Mouse (Mus musculus): ENCODE results near the gene Arid1b.

Arid1b gene

DNA sequence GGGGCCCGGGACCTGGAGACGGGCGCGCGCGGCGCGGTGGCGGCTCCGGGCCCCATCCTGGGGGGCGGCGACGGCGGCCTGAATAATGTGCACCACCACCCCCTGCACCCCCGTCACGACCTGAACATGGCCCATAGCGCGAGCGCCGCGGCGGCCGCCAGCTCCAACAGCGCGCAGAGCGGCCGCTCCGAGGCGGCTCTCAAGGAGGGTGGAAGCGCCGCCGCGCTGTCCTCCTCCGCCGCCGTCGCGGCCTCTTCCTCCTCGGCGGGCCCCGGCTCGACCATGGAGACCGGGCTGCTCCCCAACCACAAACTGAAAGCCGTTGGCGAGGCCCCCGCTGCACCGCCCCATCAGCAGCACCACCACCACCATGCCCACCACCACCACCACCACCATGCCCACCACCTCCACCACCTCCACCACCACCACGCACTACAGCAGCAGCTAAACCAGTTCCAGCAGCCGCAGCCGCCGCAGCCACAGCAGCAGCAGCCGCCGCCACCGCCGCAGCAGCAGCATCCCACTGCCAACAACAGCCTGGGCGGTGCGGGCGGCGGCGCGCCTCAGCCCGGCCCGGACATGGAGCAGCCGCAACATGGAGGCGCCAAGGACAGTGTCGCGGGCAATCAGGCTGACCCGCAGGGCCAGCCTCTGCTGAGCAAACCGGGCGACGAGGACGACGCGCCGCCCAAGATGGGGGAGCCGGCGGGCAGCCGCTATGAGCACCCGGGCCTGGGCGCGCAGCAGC, 855 bp downstream of the Arid1b start:
- in situ Hi-C loops (cut with MseI, MboI) = loop anchor here in 1 of 2 experiments (10.0 kb wide), 1 partner anchor 90 kb away; no protein-coding TSS in a partner anchor

- in situ Hi-C loops (cut with MseI, MboI) = loop anchor here in 1 of 2 experiments (10.0 kb wide), 1 partner anchor 91 kb away; no protein-coding TSS in a partner anchor
Measured at GRCm38 (mm10) chr17:4995561-4996051, 1.5 kb downstream of the Arid1b start.

- in situ Hi-C loops (cut with MseI, MboI) = loop anchor here in 1 of 2 experiments (10.0 kb wide), 1 partner anchor 91 kb away; no protein-coding TSS in a partner anchor
Measured at GRCm38 (mm10) chr17:4996121-4996813, 2.1 kb downstream of the Arid1b start.

GRCm38 (mm10) chr17:4996814-4997549, 2.9 kb downstream of the Arid1b start:
- in situ Hi-C loops (cut with MseI, MboI) = loop anchor here in 1 of 2 experiments (10.0 kb wide), 1 partner anchor 92 kb away; no protein-coding TSS in a partner anchor

GRCm38 (mm10) chr17:4997968-4998367, 3.8 kb downstream of the Arid1b start:
- in situ Hi-C loops (cut with MseI, MboI) = loop anchor here in 1 of 2 experiments (10.0 kb wide), 1 partner anchor 93 kb away; no protein-coding TSS in a partner anchor

DNA sequence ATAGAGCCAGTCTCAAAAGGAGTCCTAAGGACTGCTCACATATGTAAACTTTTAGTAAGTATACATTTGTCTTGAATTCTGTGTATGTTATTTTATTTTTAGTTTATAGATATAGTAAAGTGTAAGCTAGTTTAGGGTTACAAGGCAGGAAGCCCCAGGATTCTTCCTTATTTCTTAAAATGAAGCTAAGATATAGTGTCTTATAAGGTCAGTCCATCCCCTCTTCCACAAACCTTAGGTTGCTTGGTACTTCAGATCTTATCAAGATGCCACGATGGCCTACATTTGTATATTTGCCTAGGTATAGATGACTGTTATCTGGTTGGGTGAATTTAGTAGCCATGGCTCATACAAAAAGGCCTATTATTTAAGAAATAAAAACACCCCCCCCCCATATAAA, 5.1 kb downstream of the Arid1b start:
- in situ Hi-C loops (cut with MseI, MboI) = loop anchor here in 1 of 2 experiments (10.0 kb wide), 1 partner anchor 94 kb away; no protein-coding TSS in a partner anchor

DNA sequence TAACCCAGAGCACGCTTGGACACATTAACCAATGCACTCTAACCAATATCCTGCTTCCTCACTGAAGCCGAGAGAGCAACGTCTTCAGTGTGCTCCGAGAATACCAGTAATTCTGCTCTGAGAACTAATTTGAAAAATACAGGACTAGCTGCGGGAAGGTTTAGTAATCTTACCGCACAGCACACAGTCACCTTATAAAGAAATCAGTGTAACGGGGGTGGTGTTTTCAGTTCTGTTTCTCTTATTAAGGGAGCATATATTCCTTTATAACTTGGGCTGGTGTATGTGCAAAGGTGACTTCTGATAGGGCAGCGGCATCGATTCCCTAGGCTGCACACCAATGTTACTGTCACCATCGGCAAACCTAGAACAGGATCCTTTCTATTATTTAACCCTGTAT, 5.9 kb downstream of the Arid1b start:
- in situ Hi-C loops (cut with MseI, MboI) = no loop called here

DNA sequence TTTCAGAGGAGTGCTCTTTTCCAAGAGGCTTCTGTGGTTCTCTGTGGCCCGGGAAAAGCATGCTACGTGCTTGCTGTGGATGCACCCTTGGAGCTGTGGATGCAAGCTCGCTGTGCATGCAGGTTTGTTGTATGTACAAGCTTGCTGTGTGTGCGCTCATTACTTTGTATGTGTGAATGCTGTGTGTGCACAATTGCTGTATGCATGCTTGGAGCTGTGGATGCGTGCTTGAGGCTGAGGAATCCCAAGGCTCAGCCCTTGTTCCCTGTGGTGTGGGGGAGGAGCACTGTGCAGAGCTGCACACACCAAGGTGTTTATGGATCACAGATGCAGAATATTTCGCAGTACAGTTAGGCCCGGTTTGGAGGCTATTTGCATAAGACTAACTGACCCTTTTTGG, 6.7 kb downstream of the Arid1b start:
- in situ Hi-C loops (cut with MseI, MboI) = no loop called here

GRCm38 (mm10) chr17:5001531-5002131, 7.5 kb downstream of the Arid1b start:
- in situ Hi-C loops (cut with MseI, MboI) = no loop called here

DNA sequence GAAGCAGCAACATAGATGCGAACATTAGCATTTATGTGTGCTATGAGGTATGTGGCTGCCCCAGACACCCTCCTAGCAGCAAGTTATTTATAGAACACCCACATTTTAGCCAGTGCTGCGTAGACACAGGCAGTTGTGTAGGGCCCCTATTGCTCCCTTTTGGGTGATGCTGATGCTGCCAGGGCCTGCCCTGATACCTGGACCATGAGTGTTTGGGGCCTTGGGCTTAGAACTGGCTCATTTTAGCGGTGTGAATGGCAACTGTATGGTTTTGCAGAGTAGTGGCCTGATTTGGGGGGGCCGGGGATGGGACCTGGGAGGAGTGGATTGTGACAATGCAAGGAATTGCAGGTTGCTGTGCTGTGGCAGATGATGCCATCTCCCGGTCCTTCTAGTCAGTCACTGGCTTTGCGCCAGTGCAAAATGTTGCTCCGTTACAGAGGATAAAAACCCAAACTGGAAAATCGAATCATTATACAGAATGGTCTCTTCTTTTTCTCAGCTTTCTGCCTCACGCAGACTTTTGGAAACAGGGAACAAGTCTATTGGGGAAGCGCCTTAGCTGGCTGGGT, 8.9 kb downstream of the Arid1b start:
- in situ Hi-C loops (cut with MseI, MboI) = no loop called here

DNA sequence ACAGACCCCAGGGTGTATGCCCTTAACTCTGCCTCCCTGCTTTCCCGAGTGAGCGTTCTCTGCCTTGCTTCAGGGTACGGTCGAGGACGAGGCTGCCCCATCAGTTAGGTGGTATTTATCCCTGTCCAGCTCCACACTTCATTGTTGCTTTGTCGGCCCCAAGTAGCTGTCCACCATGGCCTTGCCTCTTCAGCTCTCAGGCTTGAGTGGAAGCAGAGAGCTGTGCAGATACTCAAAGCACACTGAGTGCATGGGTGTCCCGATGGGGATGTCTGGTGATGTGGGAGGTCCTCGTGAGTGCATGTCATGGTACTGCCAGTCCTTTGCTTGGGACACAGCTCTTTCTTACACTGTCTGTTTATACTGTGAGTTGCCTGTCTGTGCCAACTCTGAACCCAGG, 10.1 kb downstream of the Arid1b start:
- in situ Hi-C loops (cut with MseI, MboI) = no loop called here

- in situ Hi-C loops (cut with MseI, MboI) = no loop called here
Measured at GRCm38 (mm10) chr17:5004706-5005105, 10.6 kb downstream of the Arid1b start.

DNA sequence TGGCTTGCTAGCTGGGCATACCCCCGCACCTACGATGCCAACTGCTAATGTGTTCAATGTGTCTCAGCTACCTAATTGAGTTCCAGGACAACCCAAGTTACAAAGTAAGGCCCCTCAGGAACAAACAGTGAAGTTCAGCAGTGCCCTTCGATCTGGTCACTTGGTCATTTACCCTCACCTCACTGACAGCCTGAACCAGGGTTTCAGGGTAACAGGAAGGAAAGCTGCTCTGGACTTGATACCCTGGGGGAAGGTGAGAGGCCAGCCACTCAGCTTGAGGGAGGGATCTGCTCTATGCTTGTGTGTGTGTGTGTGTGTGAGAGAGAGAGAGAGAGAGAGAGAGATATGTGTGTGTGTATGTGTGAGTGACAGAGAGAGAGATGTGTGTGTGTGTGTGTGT, 11.2 kb downstream of the Arid1b start:
- in situ Hi-C loops (cut with MseI, MboI) = no loop called here

GRCm38 (mm10) chr17:5007156-5007658, 13.1 kb downstream of the Arid1b start:
- in situ Hi-C loops (cut with MseI, MboI) = no loop called here

DNA sequence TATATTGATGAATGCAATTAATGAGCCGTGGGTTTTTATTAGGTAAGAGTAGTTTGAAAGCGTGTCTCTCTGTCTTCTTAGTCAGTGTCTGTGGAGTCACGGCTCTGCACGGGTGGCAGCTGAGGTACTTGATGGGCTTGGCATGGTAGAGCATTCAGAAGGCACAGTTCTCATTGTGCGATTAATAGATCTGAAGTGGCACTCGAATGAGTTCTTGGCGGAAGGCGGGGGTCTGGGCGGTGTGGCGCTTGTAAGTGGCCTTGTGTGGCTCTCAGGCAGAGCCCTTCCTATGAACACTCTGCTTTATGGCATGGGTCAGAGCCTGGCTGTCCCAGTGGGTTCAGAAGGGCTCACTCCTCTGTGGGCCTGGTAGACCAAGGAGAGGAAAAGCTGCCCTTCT, 14.1 kb downstream of the Arid1b start:
- in situ Hi-C loops (cut with MseI, MboI) = no loop called here

DNA sequence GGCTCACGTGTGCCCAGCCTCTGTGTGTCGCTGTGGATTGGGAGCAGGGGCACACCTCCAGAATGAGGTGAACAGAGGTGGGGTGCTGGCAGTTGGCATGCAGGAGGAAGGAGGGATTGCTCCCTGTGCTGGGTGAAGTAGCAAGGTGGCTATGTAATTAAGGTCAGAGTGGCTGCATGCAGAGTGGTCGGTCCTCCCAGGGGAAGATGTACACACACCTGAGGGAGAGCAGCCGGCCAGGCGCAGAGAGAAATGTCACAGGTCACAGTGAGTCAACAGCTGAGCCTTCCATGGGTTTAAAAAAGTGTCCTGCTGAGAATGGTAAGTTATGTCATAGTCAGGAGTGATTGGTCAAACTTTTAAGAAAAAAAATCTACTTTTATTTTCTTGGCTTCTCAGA, 14.6 kb downstream of the Arid1b start:
- in situ Hi-C loops (cut with MseI, MboI) = no loop called here

DNA sequence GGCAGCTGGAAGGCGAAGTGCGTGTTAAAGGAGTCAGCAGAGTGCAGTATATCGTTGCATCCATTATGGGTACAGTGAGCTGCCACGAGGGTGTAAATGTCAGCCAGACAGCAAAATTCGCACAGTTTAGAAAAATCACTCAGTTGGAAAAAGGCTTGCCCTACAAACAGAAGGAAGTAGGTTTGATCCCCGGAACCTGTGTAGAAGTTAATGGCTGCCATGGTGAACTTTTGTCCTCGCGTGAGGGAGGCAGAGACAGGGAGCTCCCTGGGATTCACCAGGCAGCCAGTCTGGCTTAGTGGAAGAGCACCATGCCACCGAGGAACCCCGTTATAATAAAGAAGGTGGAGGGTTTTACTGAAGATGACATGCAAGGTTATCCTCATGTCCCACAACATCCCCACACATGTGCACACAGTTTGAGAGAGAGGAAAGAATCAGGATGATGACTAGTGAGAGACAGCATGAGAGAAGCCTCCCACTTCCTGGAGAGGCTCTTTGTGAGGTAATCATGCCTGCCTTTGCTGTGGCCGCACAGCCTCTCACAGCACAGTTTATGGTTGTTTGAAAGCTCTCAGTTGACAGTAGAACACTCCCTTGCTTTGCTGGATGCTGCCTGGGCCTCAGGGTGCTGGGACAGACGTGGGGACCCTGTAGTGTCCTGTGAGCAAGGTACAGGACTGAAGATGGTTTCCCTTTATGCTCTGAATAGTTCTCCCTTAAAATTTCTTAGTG, 15.6 kb downstream of the Arid1b start:
- in situ Hi-C loops (cut with MseI, MboI) = no loop called here

DNA sequence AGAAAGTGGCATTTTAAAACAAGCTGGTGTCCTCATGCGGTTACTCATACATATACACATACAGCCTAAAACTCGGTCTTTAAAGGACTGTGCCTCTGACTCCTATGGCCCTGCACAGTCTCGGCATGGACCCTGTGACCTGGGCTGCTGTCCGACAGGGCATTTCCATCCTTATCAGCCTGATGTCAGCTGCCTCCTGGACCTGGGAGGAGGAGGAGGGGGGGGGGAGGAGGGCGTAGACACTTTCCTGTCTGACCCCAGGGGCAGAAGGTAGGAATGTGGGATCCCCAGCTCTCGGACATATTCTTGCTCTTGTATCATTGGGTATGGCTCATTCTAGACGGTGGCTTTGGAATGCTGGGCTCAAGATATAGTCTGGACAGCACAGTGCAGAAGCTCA, 16.6 kb downstream of the Arid1b start:
- in situ Hi-C loops (cut with MseI, MboI) = no loop called here

- in situ Hi-C loops (cut with MseI, MboI) = no loop called here
Measured at GRCm38 (mm10) chr17:5012091-5012490, 18.0 kb downstream of the Arid1b start.

- in situ Hi-C loops (cut with MseI, MboI) = no loop called here
Measured at GRCm38 (mm10) chr17:5012517-5012916, 18.4 kb downstream of the Arid1b start.

Measured in mouse trophoblast stem cell (cell line).